Mouse (Mus musculus): ENCODE results near the gene Hirip3.
"Not testable (repeated sequence)": the region's sequence is repeated elsewhere in the genome, so short reads cannot be mapped to it uniquely, and the experiment has no call there.

The Hirip3 gene

DNA sequence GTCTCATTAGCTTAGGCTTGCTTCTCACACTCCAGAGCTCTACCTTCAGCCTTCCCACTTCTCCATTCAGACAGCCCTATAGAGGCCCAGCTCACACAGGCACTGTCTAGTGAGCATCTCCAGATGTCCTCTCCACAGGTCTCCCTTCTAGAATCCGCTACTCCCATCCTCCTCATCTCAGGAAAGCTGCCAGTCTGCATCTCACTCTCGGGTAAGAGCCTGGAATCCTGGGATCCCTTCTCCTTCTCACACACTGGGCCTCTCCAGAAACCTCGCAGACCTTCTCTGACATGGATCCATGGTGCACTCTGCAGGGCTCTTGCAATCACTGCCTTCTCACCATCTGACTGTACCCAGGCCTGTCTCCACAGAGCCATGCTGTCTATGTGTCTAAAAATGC is 6.1 kb upstream of the Hirip3 start:
- no peak for DNase-seq

DNA sequence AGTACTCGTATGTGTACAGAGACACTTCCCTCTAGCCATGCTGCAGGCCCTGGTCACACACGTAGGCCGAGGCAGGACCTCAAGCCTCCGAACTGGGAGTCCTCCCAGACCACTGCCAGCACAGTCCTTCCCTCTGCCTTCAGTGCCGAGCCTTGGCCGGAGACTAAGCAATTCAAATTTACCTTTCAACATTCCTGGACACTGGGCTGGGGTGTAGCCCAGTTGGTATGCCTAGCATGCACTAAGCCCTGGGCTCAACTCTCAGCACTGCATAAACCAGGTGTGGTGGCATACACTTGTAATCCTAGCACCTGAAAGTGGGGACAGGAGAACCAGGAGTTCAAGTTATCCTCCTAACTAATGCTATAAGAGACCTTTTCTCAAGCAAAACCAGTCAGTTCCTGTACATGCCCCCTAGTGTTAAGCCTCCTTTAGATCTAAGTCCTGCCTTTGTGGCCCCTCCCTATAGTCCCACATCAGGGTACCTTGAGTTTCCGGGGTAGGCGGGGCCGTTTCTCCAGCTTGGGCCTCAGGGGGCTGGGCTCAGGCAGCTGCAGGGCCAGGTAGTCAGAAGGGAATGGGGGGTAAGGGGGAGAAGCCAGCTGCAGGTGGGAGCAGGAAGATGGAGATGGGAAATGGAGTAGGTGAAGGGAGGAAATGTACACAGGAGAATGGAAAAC is 4.9 kb upstream of the Hirip3 start:
- DNase-seq, result peak; percentile 69

DNA sequence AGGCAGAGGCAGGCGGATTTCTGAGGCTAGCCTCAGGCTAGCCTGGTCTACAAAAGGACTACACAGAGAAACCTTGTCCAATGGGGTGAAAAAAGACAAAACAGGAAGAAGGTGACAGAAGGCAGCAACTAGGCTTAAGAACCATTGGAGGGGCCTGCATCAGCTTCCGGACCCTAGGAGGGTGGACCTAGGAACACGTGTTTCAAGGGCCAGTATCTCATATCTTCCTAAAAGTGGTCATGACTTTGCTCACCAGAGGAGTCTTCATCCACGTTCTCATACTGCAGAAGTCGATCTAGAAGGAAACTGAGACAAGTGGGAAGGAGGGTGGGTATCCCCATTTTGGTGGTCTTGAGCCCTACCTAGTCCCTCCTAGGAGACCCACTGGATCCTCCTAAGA is 785 bp upstream of the Hirip3 start:
- DNase-seq, result no peak

DNA sequence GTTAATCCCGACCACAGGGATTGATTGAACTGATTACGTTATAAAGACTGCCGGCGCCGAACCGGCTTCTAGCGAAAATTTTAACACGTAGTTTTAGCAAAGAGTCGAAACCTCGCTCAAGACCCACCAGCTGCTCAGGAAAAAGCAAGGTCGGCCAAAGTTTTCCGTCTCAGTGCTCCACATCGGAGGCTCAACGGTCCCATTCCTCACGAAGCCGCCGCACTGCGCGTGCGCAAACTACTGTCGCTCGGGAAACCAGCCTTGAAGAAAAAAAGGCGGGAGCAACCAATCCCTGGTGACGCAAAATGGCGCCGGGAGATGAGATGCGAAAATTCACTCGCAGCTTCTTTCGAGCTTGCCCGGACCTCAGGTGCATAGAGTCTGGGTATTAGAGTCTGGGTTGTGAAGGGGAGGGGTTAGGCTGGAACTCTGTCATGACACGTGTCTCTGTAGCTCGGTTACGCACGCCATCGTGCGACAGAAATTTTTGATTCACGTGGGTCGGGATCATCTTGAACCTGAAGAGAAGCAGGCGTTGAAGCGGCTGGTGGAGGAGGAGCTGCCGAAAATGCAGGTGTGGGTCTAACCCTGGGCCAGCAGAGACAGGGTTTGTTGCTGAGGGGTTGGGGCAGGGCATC is 494 bp downstream of the Hirip3 start, which contains the start of gene Ino80e:
Gene Ino80e (minus strand): TSS at position 231 of the 638 bp plus-strand sequence.
- DNase-seq, result peak; percentile 92

DNA sequence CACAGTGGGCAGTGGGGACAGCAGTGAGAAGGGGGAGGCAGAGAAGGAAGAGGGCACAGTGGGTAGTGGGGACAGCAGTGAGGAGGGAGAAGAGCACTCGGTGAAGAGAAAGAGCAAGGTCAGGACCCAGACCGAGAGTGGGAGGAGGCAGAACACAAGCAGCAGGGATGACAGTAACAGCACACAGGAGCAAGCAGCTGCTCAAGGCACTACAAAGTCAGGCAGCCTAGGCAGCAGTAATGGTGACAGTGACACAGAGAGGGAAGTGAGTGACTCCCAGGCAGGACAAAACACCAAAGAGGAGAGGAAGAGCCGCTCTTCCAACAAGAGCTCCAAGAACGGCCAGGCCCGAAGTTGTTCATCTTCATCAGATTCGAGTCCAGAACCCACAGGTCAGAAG is 2.0 kb downstream of the Hirip3 start:
- no peak for DNase-seq

DNA sequence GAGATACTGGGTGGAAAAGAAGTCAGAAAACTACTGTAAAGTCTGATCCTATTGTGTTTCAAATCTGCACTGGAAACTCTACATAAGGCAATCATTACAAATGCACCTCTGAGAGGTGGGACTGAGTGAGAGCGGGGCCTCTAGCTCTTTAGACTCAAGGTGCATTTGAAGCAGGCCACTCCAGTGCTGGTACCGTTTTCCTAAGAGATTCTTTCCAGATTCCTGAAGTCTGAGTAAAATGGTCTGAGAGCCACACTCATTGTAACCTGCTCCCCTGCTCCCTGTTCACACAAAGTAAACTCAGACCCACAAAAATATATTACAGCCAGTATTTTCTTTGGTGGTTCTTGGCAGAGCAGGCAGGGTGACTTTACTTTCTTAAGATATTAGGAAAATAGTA is 5.8 kb downstream of the Hirip3 start:
- DNase-seq, result no peak

DNA sequence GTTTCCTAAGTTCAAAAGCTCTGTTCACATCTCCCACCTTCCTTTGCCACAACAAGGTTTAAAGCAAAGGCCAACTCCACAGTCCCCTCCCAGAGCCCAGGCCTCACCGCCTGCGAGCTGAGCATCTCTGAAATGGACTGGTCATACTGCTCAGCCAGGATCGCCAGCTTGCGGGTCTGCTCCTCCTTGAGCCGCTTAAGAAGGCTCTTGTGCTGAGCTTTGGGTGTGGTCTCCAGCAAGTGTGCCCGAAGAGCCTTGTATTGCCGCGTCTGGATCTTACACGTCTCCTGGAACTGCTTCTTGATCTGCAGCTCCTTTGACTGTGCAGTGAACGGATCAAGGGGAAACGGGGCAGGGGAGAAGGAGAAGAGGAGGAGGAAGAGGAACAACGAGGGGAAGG is 6.2 kb downstream of the Hirip3 start:
- DNase-seq, result no peak

DNA sequence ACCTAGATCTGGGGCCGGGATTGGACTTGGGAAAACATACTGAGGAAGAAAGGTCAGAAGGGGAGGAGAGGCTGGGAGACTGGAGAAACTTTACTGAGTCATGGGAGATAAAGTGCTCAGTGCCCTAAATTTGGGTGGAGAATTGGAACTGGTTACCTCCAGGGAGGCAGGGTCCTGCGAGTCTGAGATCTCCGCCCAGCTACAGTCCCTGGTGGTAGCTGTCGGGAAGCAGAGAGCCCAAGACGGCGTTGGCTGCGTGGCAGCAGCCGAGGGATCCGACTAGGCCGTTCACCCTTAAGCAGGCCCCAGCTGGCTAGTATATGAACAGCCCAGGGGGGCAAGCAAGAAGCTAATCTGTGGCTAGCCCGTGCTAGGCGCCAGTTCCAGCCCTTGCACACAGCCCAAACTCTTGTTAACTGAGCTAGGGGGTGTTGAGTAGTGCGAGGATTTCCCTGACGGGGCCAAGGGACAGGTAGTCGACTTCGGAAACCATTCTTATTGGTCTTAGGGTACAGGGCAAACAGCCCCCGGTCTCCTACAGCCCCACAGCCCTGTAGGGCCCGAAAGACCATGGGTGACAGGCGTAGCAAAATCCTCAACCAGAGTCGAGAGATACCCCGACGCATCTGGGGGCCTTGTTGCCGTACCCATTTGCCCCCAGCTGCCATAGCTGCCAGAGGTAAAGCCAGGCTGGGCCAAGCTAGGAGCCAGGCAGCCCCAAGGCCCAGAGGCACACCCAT is 8.2 kb downstream of the Hirip3 start:
- DNase-seq, result no peak

DNA sequence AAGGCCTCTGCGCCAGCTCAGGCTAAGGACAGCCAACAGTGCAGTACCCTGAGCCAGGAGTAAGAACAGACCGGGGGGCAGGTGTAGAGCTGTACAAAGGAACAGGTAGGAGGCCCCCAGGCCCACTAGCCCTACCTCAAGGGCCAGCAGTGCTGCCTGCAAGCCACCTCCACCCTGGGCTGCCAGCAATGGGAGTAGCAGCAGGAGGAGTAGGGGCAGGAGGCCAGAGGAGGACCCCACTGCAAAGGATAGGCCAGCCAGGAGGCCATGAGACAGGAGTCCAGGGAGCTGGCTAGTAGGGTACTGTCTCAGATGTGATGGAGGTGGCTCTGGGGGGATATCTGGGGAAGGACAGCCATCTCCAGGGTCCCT is 8.7 kb downstream of the Hirip3 start:
- no peak for DNase-seq

DNA sequence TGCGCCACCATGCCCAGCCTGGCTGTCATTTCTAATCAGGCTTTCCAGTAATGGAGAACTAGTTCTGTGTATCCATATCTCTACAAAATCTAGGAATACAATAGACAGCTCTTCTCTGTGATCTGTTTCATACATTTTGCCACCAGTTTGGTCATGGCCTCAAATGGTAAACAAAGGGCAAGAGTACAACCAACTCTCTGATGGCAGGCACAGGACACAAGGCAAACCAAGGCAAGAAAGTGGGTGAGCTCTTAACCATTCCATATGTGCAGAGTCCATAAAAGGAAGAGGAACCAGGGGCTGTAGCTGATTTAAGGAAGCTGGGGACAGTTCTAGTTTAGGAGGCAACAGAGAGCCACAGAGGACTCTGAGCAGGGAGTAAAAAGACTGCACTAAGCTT is 15.5 kb downstream of the Hirip3 start:
- no peak for DNase-seq

DNA sequence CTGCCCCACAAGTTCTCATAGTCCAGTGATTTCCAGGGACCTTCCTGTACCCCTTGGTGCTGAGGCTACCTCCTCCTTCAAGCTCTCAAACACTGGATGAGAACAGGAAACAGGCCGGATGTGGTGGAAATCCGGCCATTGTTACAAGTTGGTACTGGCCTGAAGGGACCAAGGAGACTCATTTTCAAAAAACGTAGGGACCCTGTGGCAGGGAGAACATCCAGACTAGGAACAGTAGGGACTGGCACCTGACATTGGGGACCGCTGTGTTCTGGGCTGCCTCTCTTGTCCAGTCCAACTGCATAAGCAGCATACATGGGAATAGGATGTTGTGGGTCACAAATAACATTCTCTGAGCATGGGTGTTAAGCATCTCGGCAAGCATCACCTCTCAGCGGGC is 19.3 kb downstream of the Hirip3 start:
- DNase-seq, result no peak

DNA sequence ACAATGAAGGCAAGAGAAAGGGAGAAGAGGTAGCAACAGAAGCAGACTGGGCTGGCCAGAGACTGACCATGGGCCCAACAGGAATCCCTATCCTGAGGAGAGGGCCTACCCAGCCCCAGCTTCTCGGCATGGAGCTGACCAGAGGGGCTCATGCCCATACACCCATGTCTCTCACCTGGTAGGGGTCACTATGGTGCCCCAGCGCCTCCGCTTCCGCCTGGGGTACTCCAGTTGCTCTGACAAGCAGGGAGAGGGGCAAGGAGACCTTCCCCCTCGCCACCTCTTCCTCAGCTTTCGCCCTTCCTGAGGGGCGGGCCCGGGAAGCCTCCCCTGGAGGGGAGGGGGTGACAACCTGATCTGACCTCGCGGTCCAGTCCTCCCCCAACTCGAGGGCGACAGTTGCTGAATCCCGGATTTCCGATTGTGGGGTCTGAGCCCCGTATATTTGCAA is 22.0 kb downstream of the Hirip3 start:
- DNase-seq, result peak; percentile 54

DNA sequence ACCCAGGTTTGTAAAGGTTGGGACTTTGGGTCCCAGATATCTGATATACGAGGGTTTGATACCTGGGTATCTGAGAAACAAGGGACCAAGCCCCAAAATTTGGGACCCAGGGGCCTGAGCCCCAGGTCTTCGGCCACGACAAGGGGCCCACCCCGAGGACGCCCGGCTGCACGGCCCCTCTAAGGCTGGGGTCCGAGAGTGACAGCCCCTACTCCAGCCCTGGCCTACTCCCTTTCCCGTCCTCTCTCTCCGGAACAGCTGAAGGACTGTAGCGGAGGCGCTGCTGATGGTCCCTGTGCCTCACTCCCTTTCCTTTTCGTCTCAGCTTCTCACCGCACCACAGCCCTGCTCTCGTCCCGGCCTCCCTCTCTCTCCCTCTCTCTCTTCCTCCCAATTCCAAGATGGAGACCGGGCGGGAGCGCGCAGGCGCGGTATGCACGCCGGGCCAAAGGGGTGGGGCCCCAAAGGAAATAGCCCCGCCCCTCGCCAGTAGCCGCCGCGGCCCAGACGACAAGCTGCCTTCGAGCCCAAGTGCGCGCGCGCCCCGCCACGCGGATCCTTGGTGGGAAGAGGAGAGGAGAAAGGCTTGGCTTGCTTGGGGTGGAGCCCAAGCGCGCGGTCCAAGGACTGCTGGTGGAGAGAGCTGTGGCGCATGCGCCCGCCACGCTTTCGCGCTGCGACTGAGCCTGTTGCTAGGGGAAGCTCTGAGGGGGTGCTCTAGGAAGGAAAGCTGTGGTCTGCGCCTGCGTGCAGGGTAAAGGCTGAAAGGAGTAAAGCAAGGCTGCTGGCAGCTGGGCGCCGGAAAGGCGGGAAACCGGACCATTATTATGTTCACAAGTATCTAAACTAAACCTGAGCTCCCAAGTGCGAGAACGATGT is 22.8 kb downstream of the Hirip3 start, which contains the start of gene Taok2:
Gene Taok2 (minus strand): TSS at position 418 of the 879 bp plus-strand sequence.
- peak; percentile 95 for DNase-seq

DNA sequence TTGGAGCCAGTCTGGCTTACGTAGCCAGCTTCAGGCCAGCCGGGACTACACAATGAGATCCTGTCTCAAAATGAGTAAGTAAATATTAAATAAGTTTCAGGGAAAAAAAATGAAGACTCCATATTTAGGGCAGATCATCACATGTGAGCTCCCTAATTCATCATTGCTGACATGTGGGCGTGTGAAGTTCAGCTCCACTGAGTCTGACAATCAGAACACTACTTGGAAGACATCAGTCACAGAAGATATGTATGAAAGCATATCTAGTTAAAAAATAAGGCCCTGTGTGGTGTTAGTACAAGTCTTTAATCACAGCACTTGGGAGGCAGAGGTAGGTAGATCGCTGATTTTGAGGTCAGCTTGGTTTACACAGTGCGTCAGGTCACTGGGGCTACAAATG is 25.5 kb downstream of the Hirip3 start:
- DNase-seq, result no peak

DNA sequence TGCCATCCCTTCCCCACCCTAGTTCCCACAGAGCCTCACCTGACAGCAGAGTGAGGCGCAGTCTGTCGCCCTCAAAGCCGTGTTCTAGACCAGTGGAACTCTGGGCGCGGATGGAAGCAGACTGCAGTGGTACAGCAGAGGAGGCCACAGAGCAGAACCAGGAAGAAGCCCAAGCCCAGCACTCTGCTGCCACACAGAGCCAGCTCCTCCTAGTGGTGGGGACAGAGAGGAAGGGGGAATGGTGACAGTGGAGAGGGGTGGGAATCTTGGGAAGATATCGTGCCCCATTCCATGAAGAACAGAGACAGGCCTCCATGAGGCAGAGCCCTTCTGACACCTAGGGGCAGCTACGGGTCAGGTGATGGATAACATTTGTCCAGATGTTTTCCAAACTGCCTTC is 27.1 kb downstream of the Hirip3 start:
- peak; percentile 40 for DNase-seq

DNA sequence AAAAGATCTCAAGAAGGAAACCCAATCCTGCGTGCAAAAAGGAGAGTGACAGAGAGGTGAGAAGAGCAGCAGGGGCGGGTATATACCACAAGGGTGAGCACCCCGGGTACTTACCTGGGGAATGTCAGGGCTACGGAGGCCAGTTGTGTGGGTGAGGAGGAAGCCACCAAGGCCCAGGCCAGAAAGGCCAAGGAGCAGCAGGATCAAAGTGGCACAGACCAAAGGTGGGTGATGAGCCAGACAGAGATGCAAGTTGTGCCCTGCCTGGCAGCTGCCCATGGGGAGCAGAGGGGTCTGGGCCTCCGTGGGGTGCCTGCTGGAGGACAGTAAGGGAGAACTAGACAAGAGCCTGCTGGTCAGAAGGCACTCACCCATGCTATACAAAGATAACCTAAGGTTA is 35.1 kb downstream of the Hirip3 start:
- DNase-seq, result no peak

DNA sequence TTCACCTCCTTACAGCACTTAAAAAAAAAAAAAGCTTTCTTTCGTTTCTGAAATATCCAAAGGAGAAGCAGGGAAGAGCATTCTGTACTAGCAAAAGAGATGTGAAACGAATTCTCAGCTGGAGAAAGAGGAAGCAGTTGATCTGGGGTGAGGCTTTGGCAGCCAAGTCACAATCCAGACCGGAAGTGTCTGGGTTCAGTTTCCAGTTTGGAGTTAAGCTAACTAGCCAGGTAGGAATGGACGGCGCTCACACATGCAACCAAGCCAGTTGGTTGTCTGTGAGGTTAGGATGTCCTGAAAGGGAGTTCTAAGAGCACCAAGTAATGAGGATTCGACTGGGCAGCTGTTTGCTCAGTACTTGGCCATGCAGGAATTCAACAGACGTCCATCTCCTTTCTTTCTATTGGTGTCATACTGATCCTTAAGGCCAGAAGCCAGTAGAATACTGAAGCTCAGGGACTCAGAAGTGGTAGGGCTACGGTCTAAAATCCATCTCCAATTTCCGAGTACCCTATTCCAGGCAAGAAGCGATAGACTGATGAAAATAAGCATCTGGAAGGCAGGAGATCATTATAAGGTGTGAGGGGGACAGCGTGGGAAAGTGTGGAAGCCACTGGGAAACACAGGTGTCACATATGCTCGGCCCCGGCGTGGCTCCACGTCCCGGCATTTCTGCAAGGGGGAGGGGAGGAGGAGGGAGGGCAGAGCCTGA is 35.8 kb downstream of the Hirip3 start:
- DNase-seq, result peak; percentile 27

DNA sequence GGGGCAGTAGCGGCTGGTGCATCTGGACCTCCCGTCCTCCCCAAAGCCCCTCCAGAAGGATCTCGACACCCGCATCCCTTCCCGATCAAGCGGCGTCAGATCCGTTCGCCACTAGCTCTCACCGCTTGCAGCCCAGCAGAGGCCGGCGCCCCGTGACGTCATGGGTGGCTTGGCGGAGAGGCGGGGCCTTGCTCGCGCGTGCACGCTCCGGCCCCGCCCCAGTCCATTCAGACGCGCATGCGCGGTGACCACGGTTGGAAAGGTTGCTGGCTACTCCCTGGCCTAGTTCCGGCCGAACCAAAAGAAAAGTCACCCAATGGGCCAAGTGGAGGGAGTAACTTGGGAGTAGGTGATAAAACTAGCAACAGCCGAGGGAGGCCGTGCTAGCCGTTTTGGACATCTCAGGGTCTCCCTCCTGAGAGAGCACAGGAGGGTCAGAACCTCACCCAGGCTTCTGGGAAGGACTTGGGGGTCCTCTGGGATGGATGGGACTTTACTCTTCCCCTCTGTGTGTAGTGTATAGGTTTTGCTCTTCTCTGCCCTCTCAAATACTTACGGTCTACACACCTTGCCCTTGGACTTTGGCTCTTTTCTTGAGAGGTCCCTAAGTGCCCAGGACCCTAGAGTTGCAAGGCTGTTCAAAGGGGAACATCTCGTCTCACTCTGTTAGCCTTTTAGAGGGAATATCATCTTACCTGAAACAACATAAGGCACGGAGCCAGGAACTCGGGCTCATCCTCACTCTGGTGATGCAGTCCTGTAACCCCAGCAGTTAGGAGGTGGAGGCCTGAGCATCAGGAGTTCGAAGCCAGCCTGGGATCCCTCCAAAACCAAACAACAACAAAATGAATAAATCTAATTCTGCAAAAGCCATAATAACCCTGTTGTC is 36.6 kb downstream of the Hirip3 start:
- peak; percentile 94 for DNase-seq

DNA sequence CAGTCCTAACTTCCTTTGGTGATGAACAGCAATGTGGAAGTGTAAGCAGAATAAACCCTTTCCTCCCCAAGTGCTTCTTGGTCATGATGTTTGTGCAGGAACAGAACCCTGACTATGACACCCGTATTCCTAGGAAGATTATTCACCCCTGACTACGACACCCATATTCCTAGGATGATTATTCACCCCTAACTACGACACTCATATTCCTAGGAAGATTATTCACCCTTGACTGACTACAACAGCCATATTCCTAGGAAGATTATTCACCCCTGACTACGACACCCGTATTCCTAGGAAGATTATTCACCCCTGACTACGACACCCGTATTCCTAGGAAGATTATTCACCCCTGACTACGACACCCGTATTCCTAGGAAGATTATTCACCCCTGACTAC is 38.0 kb downstream of the Hirip3 start:
- DNase-seq, result not testable (repeated sequence)

DNA sequence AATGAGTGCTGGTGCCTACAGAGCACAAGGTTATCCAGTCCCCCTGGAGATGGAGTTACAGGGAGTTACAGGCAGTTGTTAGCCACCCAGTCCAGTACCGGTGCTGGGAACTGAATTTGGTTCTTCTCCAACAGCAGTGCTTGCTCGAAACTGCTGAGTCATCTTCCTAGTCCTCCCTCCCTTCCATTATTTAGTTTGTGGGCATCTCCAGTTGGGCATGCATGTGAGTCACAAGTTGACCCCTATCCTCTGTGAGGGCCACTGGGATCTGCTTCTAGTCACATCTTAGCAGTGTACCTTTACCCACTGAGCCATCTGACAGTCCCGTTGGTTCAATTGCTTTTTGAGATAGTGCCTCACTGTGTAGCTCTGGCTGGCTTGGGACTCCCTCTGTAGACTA is 43.8 kb downstream of the Hirip3 start:
- DNase-seq, result no peak

DNA sequence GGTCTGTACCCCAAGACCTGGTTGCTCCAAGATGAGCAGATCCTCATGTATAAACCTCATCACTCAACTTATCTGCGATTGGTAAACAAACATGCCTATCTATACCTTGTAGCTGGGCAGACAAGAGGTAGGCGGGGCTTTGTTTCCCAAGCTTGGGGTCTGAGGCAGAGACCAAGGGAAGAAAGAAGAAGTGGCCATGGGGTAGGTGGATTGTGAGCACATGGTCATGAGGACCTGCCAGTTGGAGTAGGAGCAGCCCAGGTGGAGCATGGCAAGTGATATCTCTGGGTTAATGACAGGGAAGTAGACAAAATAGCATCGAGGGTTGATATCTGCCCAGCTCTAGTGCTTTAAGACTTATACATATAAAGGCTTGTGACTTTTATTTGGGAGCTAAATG is 53.1 kb downstream of the Hirip3 start:
- no peak for DNase-seq
